Mouse (Mus musculus) hindbrain, embryonic 14.5 days (tissue): ENCODE measurements around the gene 4930544D05Rik. TPM values are rescaled to one million over a fixed set of nuclear protein-coding genes. Genes with fewer than 3 reads are reported as not detected.

Experiments used
- ATAC-seq: fragments of 200-750 bp; cut with Nextera tagmentation; 2 replicates; pipeline ENCODE4 v1.8.0; 2017; ENCODE audit warnings: moderate number of reproducible peaks, mild to moderate bottlenecking, moderate TSS enrichment, moderate library complexity; ENCODE audit not compliant: low FRiP score
- DNase-seq: peaks from one replicate; pipeline ENCODE4 v3.0.0-alpha.2; 2015; ENCODE audit warnings: low spot score
- H3K27ac ChIP-seq: fragments of 300-500 bp; sonication (generic); 2 replicates; pipeline ENCODE4 v1.5.1; 2014; ENCODE audit warnings: mild to moderate bottlenecking, moderate library complexity
- H3K27me3 ChIP-seq: fragments of 300-500 bp; sonication (generic); 2 replicates; pipeline ENCODE4 v1.6.1; 2014; ENCODE audit warnings: mild to moderate bottlenecking, low read length, mixed read lengths; ENCODE audit not compliant: control insufficient read depth, insufficient read depth
- H3K36me3 ChIP-seq: fragments of 300-500 bp; sonication (generic); replicated peaks from 2 replicates; pipeline ENCODE4 v1.6.1; 2014; ENCODE audit not compliant: control insufficient read depth, insufficient read depth
- H3K4me1 ChIP-seq: fragments of 300-500 bp; sonication (generic); replicated peaks from 2 replicates; pipeline ENCODE4 v1.6.1; 2014; ENCODE audit warnings: antibody characterized with exemption, low read length, mixed read lengths; ENCODE audit not compliant: control insufficient read depth, insufficient read depth
- H3K4me2 ChIP-seq: fragments of 300-500 bp; sonication (generic); replicated peaks from 2 replicates; pipeline ENCODE4 v1.6.1; 2014; ENCODE audit warnings: mild to moderate bottlenecking, moderate library complexity
- H3K4me3 ChIP-seq: fragments of 300-500 bp; sonication (generic); replicated peaks from 2 replicates; pipeline ENCODE4 v1.5.1; 2014; ENCODE audit warnings: mild to moderate bottlenecking, low read length
- H3K9ac ChIP-seq: fragments of 300-500 bp; sonication (generic); 2 replicates; pipeline ENCODE4 v1.6.1; 2014
- H3K9me3 ChIP-seq: fragments of 300-500 bp; sonication (generic); 2 replicates; pipeline ENCODE4 v1.6.1; 2016; ENCODE audit warnings: low read length; ENCODE audit not compliant: control insufficient read depth
- WGBS: fragments of 180-500 bp; shearing (Covaris S2); extraction: QIAGEN DNeasy Blood & Tissue Kit; methylation state at CpG from one replicate; pipeline ENCODE4 v1.1.7; 2014; 5-methylcytosine and 5-hydroxymethylcytosine counted together
- polyA plus RNA-seq: library from polyadenylated mRNA; unstranded; fragments of >200 nt; fragmentation: Nextera tagmentation; extraction: Ambion mirVana; gene quantifications from 2 replicates; pipeline ENCODE4 v1.2.1, GENCODE M21; 2014

4930544D05Rik gene
- polyA plus RNA-seq, 1 experiment from 2014 or later: not detected

DNA sequence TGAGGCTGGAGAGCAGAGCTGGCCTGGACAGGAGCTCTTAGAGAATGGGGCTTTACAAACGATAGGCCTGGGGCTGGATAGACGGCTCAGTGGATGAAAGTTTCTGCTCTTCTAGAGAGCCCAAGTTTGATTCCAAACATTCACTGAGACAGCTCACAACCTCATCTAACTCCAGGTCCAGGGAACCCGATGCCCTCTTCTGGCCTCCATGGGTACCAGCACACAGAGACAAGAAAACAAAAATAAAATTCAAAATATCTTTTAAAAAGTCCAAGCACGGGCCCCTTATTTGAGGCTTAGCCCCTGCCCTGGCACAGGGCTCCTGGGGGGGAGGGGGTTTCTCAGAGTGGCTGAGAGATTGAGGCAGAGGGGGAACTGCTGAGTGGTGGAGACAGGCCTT, 4.9 kb upstream of the 4930544D05Rik start:
- Histone ChIP-seq H3K9ac (no peak overlapping the region), H3K9me3 (no peaks in the 10 kb centered on the region), H3K4me1 (no peaks in the 10 kb centered on the region), H3K27me3 (peaks cover 4% of the 10 kb centered on the region; the same call in 1 of the 2 replicates), H3K36me3 (peaks cover 79% of the 10 kb centered on the region), H3K4me3 (no peak overlapping the region), H3K4me2 (no peak overlapping the region), H3K27ac (no peak overlapping the region)
- ATAC-seq (no peak), DNase-seq (no peak)
- 87% methylated on average over 4 of the region's 4 CpGs for WGBS

DNA sequence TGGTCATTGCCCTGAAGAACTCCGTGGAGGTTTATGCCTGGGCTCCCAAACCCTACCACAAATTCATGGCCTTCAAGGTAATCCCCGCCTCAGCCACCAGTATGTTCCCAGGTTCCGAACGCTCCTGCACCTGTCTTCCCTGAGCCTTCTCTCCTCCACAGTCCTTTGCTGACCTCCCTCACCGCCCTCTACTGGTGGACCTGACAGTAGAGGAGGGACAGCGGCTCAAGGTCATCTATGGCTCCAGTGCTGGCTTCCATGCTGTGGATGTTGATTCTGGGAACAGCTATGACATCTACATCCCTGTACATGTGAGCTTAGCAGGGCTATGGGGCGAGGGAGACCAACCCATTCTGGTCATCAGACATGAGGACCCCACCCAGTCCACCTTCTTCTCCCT, 3.1 kb upstream of the 4930544D05Rik start:
- peaks cover 4% of the 10 kb centered on the region; the same call in 1 of the 2 replicates for H3K27me3 ChIP-seq
- H3K4me3 ChIP-seq: no peak overlapping the region
- WGBS: 79% methylated on average over 7 of the region's 7 CpGs
- no peak overlapping the region for H3K9ac ChIP-seq
- H3K9me3 ChIP-seq: no peaks in the 10 kb centered on the region
- no peaks in the 10 kb centered on the region for H3K4me1 ChIP-seq
- no peak overlapping the region for H3K4me2 ChIP-seq
- H3K27ac ChIP-seq: no peak overlapping the region
- no peak for DNase-seq
- ATAC-seq: no peak
- peaks cover 62% of the 10 kb centered on the region for H3K36me3 ChIP-seq

DNA sequence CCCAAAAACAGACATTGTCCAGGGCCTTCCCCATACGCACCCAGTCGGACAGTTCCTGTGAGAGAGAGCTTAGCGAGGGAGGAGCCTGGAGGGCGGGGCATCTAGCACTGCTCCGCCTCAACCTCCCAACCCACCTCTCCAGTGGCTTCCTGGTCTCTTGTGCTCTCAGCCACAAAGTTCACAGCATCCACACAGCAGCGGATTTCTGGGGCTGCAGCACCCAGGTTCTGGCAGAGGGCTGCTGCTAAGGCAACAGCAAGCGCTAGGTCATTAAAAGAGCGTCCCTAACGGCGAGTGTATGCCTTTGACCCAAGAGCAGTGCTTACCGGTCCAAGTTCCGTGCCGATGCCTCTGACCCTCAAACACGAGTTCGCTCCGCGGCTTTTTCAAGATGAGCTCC, 574 bp upstream of the 4930544D05Rik start:
- Histone ChIP-seq H3K9ac (peak overlapping the region; percentile 33; the same call in 1 of the 2 replicates), H3K4me3 (0 out of 2 replicates have a peak overlapping the region, but pooled peaks have one; percentile 4), H3K36me3 (peaks cover 36% of the 10 kb centered on the region), H3K27me3 (peaks cover 4% of the 10 kb centered on the region; the same call in 1 of the 2 replicates), H3K9me3 (no peaks in the 10 kb centered on the region), H3K4me1 (no peaks in the 10 kb centered on the region), H3K4me2 (peak overlapping the region; percentile 46), H3K27ac (no peak overlapping the region)
- 4% methylated on average over 17 of the region's 17 CpGs for WGBS
- ATAC-seq: 0 out of 2 replicates have a peak, but pooled peaks have one; percentile 37
- DNase-seq: no peak

DNA sequence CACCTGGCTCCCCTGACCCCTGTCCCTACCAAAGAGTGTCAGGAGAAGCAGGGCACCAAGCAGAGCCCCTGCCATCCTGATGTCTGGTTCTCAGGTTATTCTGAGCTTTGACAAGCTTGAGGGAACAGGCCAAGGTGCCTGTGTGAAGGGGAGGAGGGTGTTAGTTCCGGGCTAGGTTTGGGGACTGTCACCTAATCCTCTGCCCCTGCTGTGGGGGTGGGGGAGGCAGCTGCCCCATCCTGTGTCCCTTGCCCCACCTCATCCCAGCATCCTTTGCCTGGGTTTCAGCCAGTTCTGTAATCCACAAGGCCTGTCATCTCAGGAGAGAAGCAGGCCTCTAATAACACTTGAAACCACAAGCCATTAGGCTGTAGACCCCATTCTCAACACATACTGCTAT, 3.5 kb downstream of the 4930544D05Rik start, which contains the start of gene Chrne:
TSS of gene Chrne (minus strand) at position 116 of the 400 bp plus-strand sequence.
- Histone ChIP-seq H3K9me3 (no peaks in the 10 kb centered on the region), H3K4me1 (no peaks in the 10 kb centered on the region), H3K27ac (no peak within 1 kb of the TSS), H3K27me3 (peaks cover 4% of the 10 kb centered on the region; the same call in 1 of the 2 replicates), H3K9ac (no peak within 1 kb of the TSS), H3K4me2 (no peak within 1 kb of the TSS), H3K36me3 (no peaks in the 10 kb centered on the region), H3K4me3 (no peak within 1 kb of the TSS)
- 63% methylated on average over 1 of the region's 1 CpGs for WGBS
- ATAC-seq (no peak), DNase-seq (no peak)

DNA sequence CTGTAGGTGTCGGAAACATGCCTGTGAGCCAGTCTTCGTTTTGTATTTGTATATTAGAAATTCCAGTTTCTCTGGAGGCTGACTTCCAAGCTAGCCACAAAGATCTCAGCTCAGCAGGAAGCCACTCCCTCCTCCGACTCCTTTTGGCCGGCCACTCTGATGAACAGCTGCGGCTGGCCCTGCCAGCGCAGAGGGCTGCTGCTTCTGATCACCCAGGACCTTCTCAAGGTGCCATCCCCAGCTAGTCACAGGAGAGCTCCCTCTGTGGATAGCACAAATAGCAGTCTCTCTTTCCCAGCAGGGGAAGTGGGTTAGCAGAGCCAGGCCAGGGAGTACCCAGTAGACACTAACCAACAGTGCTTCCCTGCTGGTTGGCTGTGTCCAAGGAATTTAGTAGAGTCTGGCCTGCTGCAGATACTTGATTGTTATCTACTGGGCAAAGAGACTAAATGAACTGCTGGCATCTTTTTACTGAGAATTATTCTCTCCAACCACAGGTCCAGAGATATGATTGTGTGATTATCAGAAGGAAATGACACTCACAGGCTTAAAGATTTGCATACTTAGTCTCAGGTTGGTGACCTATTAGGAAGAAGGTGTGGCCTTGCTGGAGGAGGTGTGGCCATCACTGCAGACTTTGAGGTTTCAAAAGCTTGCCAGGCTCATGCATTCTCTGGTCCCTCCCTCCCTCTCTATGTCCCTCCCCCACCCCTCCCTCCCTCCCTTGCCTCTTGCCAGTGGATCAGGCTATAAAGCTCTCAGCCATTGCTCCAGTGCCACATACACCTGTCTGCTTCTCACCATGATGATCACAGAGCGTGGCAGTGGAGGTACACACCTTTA, 6.5 kb downstream of the 4930544D05Rik start:
- no peaks in the 10 kb centered on the region for H3K9me3 ChIP-seq
- H3K4me3 ChIP-seq: no peak overlapping the region
- no peak for ATAC-seq
- no peak overlapping the region for H3K27ac ChIP-seq
- no peaks in the 10 kb centered on the region for H3K36me3 ChIP-seq
- H3K4me1 ChIP-seq: no peaks in the 10 kb centered on the region
- no peak for DNase-seq
- 43% methylated on average over 7 of the region's 7 CpGs for WGBS
- no peak overlapping the region for H3K4me2 ChIP-seq
- H3K9ac ChIP-seq: no peak overlapping the region
- H3K27me3 ChIP-seq: no peaks in the 10 kb centered on the region

DNA sequence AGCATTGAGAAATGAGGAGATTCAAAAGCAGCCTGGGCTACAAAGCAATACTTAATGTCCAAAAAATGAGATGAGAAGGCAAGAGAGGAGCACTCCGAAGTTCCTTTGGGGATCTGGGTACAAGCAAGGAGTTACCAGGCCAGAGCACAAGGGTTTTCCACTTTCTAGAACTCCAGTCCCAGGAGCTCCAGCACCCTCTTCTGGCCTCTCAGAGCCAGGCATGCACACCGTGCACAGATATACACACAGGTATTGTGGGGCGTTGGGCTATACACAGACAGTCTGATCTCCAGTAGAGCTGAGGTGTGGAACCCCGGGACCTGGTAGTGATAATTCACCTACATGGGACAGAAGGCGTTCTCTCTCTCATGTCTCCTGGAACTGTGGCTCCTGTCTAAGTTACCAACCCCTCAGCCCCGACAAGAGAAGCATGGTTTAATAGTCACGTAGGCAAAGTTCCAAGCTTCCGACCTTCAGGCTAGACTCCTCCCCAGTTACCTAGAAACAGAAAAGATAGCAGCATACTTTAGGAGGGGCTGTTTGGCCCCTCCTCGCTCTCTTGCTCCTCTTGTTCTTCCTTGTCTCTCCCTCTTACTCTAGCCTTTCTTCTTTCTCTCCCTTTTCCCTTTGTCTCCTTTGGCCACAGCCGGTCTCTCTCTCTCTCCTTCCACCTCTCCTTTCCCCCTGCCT, 7.5 kb downstream of the 4930544D05Rik start:
- no peak overlapping the region for H3K4me3 ChIP-seq
- 84% methylated on average over 10 of the region's 10 CpGs for WGBS
- H3K9ac ChIP-seq: no peak overlapping the region
- no peaks in the 10 kb centered on the region for H3K36me3 ChIP-seq
- no peaks in the 10 kb centered on the region for H3K9me3 ChIP-seq
- H3K27me3 ChIP-seq: no peaks in the 10 kb centered on the region
- no peak overlapping the region for H3K27ac ChIP-seq
- no peak for DNase-seq
- no peak for ATAC-seq
- no peak overlapping the region for H3K4me2 ChIP-seq
- no peaks in the 10 kb centered on the region for H3K4me1 ChIP-seq

DNA sequence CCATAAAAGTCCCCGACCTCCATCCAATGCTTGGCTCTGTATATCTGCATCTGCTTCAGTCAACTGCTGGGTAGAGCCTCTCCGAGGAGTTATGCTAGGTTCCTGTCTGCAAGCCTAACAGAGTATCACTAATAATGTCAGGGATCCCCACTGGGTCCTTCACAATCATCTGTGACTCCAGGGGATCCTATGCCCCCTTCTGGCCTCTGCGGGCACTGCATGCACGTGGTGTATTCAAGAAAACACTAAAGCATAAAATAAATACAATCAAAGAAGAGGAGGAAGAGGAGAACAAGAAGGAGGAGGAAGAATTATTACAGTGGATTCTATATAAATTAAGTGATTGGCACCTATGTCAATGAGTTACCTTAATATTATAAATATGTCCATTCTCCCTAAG, 9.8 kb downstream of the 4930544D05Rik start:
- WGBS: 47% methylated on average over 4 of the region's 4 CpGs
- H3K9me3 ChIP-seq: no peaks in the 10 kb centered on the region
- H3K27ac ChIP-seq: no peak overlapping the region
- peak; percentile 65 for DNase-seq
- no peak overlapping the region for H3K4me3 ChIP-seq
- H3K4me2 ChIP-seq: no peak overlapping the region
- H3K9ac ChIP-seq: no peak overlapping the region
- H3K27me3 ChIP-seq: no peaks in the 10 kb centered on the region
- H3K36me3 ChIP-seq: no peaks in the 10 kb centered on the region
- no peaks in the 10 kb centered on the region for H3K4me1 ChIP-seq
- ATAC-seq: no peak

DNA sequence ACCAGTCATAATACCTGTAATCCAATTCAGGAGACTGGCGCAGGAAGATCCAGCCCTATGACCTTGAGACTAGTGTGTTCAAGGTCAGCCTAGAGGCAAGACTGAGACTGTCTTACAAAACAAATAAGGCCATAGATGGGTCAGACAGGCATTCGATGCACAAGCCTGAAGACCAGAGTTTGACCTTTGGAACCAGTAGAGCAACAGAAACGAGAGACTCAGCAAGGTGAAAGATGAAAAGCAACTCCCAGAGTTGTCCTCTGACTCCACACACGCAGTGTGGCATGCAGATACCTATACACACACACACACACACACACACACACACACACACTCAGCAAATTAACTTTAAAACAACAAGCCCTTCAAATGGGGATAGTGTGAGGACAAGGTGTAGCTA, 11.2 kb downstream of the 4930544D05Rik start:
- H3K36me3 ChIP-seq: no peaks in the 10 kb centered on the region
- ATAC-seq (no peak), DNase-seq (no peak)
- H3K4me2 ChIP-seq: no peak overlapping the region
- H3K27ac ChIP-seq: no peak overlapping the region
- WGBS: 73% methylated on average over 4 of the region's 4 CpGs
- no peak overlapping the region for H3K9ac ChIP-seq
- H3K27me3 ChIP-seq: no peaks in the 10 kb centered on the region
- no peaks in the 10 kb centered on the region for H3K4me1 ChIP-seq
- H3K9me3 ChIP-seq: no peaks in the 10 kb centered on the region
- no peak overlapping the region for H3K4me3 ChIP-seq

DNA sequence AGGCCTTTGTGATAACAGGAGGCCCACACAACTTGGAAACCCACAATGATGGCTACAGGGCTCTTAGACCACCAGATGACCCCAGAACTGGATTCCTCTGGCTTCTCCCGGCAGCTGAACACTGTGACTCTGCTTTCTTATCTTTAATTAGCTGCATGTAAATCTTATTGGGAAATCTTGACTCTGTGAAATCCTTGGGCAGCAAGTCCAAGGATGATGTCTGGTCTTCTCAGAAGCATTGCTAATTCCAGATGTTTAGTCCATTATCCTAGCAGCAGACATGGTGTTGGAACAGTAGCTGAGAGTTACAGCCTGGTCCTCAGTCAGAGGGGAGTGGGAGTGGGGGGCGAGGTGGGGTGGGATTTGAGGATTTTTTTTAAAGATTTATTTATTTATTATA, 12.8 kb downstream of the 4930544D05Rik start:
- no peaks in the 10 kb centered on the region for H3K9me3 ChIP-seq
- H3K4me3 ChIP-seq: no peak overlapping the region
- no peak overlapping the region for H3K27ac ChIP-seq
- 81% methylated on average over 2 of the region's 2 CpGs for WGBS
- H3K4me2 ChIP-seq: no peak overlapping the region
- H3K9ac ChIP-seq: no peak overlapping the region
- H3K27me3 ChIP-seq: no peaks in the 10 kb centered on the region
- no peak for DNase-seq
- H3K4me1 ChIP-seq: no peaks in the 10 kb centered on the region
- no peak for ATAC-seq
- H3K36me3 ChIP-seq: no peaks in the 10 kb centered on the region
